ENCODE assay signal across 14 mouse cellular contexts in genomic region chr4:35130411-35130948, GRCm38 (mm10). TPM values are rescaled to one million over a fixed set of nuclear protein-coding genes. Genes with fewer than 3 reads are reported as not detected.
DNase-seq lines count a peak whose midpoint lies in the region; ATAC-seq and TF ChIP-seq lines count a peak whose summit lies in the region.
"Had no signal": no experiment of that assay in that cellular context is flagged by ENCODE, and none has a peak within 500 bp of the region (broad histone marks: within the 10 kb centered on the region; RNA-seq: fewer than 3 reads in every experiment).

No protein-coding gene starts in this region.

- H3K27me3 ChIP-seq in heart, embryonic 10.5 days (ENCODE audit: insufficient read depth, poor library complexity, severe bottlenecking): no peaks in the 10 kb centered on the region
- H3K27me3 ChIP-seq in intestine, embryonic 15.5 days (replicated peaks): no peaks in the 10 kb centered on the region
- H3K27me3 ChIP-seq: hindbrain, embryonic 13.5 days; megakaryocyte, embryonic 14.5 days had no signal

- H3K9me3 ChIP-seq in heart, embryonic 10.5 days: no peaks in the 10 kb centered on the region
- no peaks in the 10 kb centered on the region for H3K9me3 ChIP-seq in ES-E14 (ENCODE audit: control insufficient read depth, insufficient read depth, low read depth, low read length)
- no peaks in the 10 kb centered on the region for H3K9me3 ChIP-seq in intestine, embryonic 15.5 days
- H3K9me3 ChIP-seq: hindbrain, embryonic 13.5 days had no signal

- no peak overlapping the region for H3K27ac ChIP-seq in heart, embryonic 10.5 days
- H3K27ac ChIP-seq in ES-E14 (ENCODE audit: insufficient read depth, low read depth, low read length, poor library complexity, severe bottlenecking): no peak overlapping the region
- 0 out of 2 replicates have a peak overlapping the region, but pooled peaks have one; percentile 18 for H3K27ac ChIP-seq in intestine, embryonic 15.5 days
- H3K27ac ChIP-seq: hindbrain, embryonic 13.5 days had no signal

- no peak overlapping the region for H3K9ac ChIP-seq in ES-E14 (ENCODE audit: insufficient read depth, low read depth, low read length, poor library complexity, severe bottlenecking)
- no peak overlapping the region for H3K9ac ChIP-seq in intestine, embryonic 15.5 days
- H3K9ac ChIP-seq: hindbrain, embryonic 13.5 days had no signal

- H3K4me1 ChIP-seq in heart, embryonic 10.5 days: 0 out of 2 replicates have a peak, but pooled peaks cover 3% of the 10 kb centered on the region
- peaks cover 0 to 5% of the 10 kb centered on the region in 2 experiments; a peak in 2 of 4 replicates for H3K4me1 ChIP-seq in ES-E14 (ENCODE audit: control insufficient read depth in 2 of 2, insufficient read depth in 2 of 2, low read length in 2 of 2, poor library complexity in 1 of 2)
- H3K4me1 ChIP-seq in intestine, embryonic 15.5 days (replicated peaks): peaks cover 21% of the 10 kb centered on the region

- in situ Hi-C loops in ES-E14 (cut with MboI; ENCODE audit: low sequenced_read_pairs in 2 of 2, unreplicated experiment in 2 of 2): no loop called here

- no peak overlapping the region for H3K4me2 ChIP-seq in intestine, embryonic 15.5 days (replicated peaks)
- H3K4me2 ChIP-seq: hindbrain, embryonic 13.5 days had no signal

- H3K36me3 ChIP-seq in heart, embryonic 10.5 days: no peaks in the 10 kb centered on the region
- no peaks in the 10 kb centered on the region for H3K36me3 ChIP-seq in ES-E14 (ENCODE audit: control insufficient read depth, insufficient read depth, low read length, poor library complexity, severe bottlenecking)
- H3K36me3 ChIP-seq in intestine, embryonic 15.5 days: no peaks in the 10 kb centered on the region
- H3K36me3 ChIP-seq: hindbrain, embryonic 13.5 days had no signal

- ATAC-seq in intestine, embryonic 15.5 days: peak; percentile 66
- ATAC-seq: forebrain, embryonic 16.5 days had no signal

- peak; percentile 24 to 53 for DNase-seq in heart, adult 9 months (ENCODE audit: low spot score in 2 of 2)
- no peak for DNase-seq in heart, embryonic 10.5 days (ENCODE audit: low spot score)
- DNase-seq in ES-E14 (ENCODE audit: low read depth, low spot score): no peak
- DNase-seq in naive thymus-derived CD4-positive, alpha-beta T cell, adult 2 months (ENCODE audit: low read depth): peak; percentile 67
- DNase-seq in urinary bladder, postnatal 25 days (ENCODE audit: low spot score): no peak
- DNase-seq in layer of hippocampus, adult 8-10 months (ENCODE audit: low spot score in 2 of 2): no peak
- no peak for DNase-seq in right cerebral cortex, adult 18-20 months
- DNase-seq: adrenal gland, postnatal 10 days; embryo, embryonic 11 days; layer of hippocampus, postnatal 36 days had no signal

- WGBS in heart, embryonic 10.5 days: 65% methylated on average over 6 of the region's 6 CpGs
- 37% methylated on average over 6 of the region's 6 CpGs for WGBS in intestine, embryonic 15.5 days

- H3K4me3 ChIP-seq in heart, embryonic 10.5 days: no peak overlapping the region
- no peak overlapping the region for H3K4me3 ChIP-seq in ES-E14 (ENCODE audit: insufficient read depth in 1 of 2, low read depth in 1 of 2, low read length in 2 of 2, poor library complexity in 1 of 2, severe bottlenecking in 1 of 2)
- no peak overlapping the region for H3K4me3 ChIP-seq in intestine, embryonic 15.5 days (replicated peaks)
- H3K4me3 ChIP-seq: hindbrain, embryonic 13.5 days; megakaryocyte, embryonic 14.5 days had no signal

TF ChIP-seq in ES-E14, 5 proteins besides CTCF, POLR2A, EP300 and RAD21:
- TF ChIP-seq CHD2 (IDR thresholded peaks at IDR 0.05; ENCODE audit: low read depth, low read length) (no peak), MAFK (IDR thresholded peaks at IDR 0.05; ENCODE audit: insufficient read depth, low read depth, low read length) (no peak), ZNF384 (IDR thresholded peaks at IDR 0.05; ENCODE audit: low read depth, low read length) (peak; percentile 72)

RNA-seq across cellular contexts. Expression of gene Ifnk, which starts 21.4 kb away (rescaled TPM):
- 0.25 and 0.28 TPM in 2 replicates for polyA plus RNA-seq in heart, embryonic 10.5 days (2016; fragmentation: Nextera tagmentation; extraction: Ambion mirVana)
- total RNA-seq in ES-E14 (2012; rRNA removed): not detected in 2 replicates
- polyA plus RNA-seq in intestine, embryonic 15.5 days (2015; fragmentation: Nextera tagmentation; extraction: Ambion mirVana): 0.49 and 0.64 TPM in 2 replicates
- not detected for total RNA-seq in layer of hippocampus, adult 8-10 months (2022)
- total RNA-seq: adrenal gland, postnatal 10 days; layer of hippocampus, postnatal 36 days had no signal
- polyA plus RNA-seq: hindbrain, embryonic 13.5 days had no signal

RNA-seq across cellular contexts. Expression of gene Mob3b, which starts 26.8 kb away (rescaled TPM):
- 4.8 and 7.2 TPM in 2 replicates for polyA plus RNA-seq in heart, embryonic 10.5 days (2016; fragmentation: Nextera tagmentation; extraction: Ambion mirVana)
- total RNA-seq in ES-E14 (2012; rRNA removed): 8.3 and 10.5 TPM in 2 replicates
- 30.2 and 32.1 TPM in 2 replicates for polyA plus RNA-seq in intestine, embryonic 15.5 days (2015; fragmentation: Nextera tagmentation; extraction: Ambion mirVana)
- 1 to 10 TPM; 5.6 to 7.2 (median 6.3) TPM for total RNA-seq in layer of hippocampus, adult 8-10 months (2022)

Comparison
In these comparisons a context has a peak if more than half of its experiments do, and no peak if none do; other contexts are left out.
1. DNase-seq: peak in heart, adult 9 months (2 of 2) and naive thymus-derived CD4-positive, alpha-beta T cell, adult 2 months (single experiment); none in heart, embryonic 10.5 days (single experiment), ES-E14 (single experiment), urinary bladder, postnatal 25 days (single experiment), layer of hippocampus, adult 8-10 months (0 of 2) and right cerebral cortex, adult 18-20 months (single experiment).